Mouse (Mus musculus) hindbrain, embryonic 14.5 days (tissue): ENCODE data around the gene Myt1l. TPM values are rescaled to one million over a fixed set of nuclear protein-coding genes. Genes with fewer than 3 reads are reported as not detected.

Experiments used
- ATAC-seq: fragments of 200-750 bp; cut with Nextera tagmentation; 2 replicates; pipeline ENCODE4 v1.8.0; 2017; ENCODE audit warnings: moderate number of reproducible peaks, mild to moderate bottlenecking, moderate TSS enrichment, moderate library complexity; ENCODE audit not compliant: low FRiP score
- DNase-seq: peaks from one replicate; pipeline ENCODE4 v3.0.0-alpha.2; 2015; ENCODE audit warnings: low spot score
- H3K27ac ChIP-seq: fragments of 300-500 bp; sonication (generic); 2 replicates; pipeline ENCODE4 v1.5.1; 2014; ENCODE audit warnings: mild to moderate bottlenecking, moderate library complexity
- H3K27me3 ChIP-seq: fragments of 300-500 bp; sonication (generic); 2 replicates; pipeline ENCODE4 v1.6.1; 2014; ENCODE audit warnings: mild to moderate bottlenecking, low read length, mixed read lengths; ENCODE audit not compliant: control insufficient read depth, insufficient read depth
- H3K36me3 ChIP-seq: fragments of 300-500 bp; sonication (generic); replicated peaks from 2 replicates; pipeline ENCODE4 v1.6.1; 2014; ENCODE audit not compliant: control insufficient read depth, insufficient read depth
- H3K4me1 ChIP-seq: fragments of 300-500 bp; sonication (generic); replicated peaks from 2 replicates; pipeline ENCODE4 v1.6.1; 2014; ENCODE audit warnings: antibody characterized with exemption, low read length, mixed read lengths; ENCODE audit not compliant: control insufficient read depth, insufficient read depth
- H3K4me2 ChIP-seq: fragments of 300-500 bp; sonication (generic); replicated peaks from 2 replicates; pipeline ENCODE4 v1.6.1; 2014; ENCODE audit warnings: mild to moderate bottlenecking, moderate library complexity
- H3K4me3 ChIP-seq: fragments of 300-500 bp; sonication (generic); replicated peaks from 2 replicates; pipeline ENCODE4 v1.5.1; 2014; ENCODE audit warnings: mild to moderate bottlenecking, low read length
- H3K9ac ChIP-seq: fragments of 300-500 bp; sonication (generic); 2 replicates; pipeline ENCODE4 v1.6.1; 2014
- H3K9me3 ChIP-seq: fragments of 300-500 bp; sonication (generic); 2 replicates; pipeline ENCODE4 v1.6.1; 2016; ENCODE audit warnings: low read length; ENCODE audit not compliant: control insufficient read depth
- WGBS: fragments of 180-500 bp; shearing (Covaris S2); extraction: QIAGEN DNeasy Blood & Tissue Kit; methylation state at CpG from one replicate; pipeline ENCODE4 v1.1.7; 2014; 5-methylcytosine and 5-hydroxymethylcytosine counted together
- polyA plus RNA-seq: library from polyadenylated mRNA; unstranded; fragments of >200 nt; fragmentation: Nextera tagmentation; extraction: Ambion mirVana; gene quantifications from 2 replicates; pipeline ENCODE4 v1.2.1, GENCODE M21; 2014

Myt1l gene
- polyA plus RNA-seq, 1 experiment from 2014 or later: 202 TPM

DNA sequence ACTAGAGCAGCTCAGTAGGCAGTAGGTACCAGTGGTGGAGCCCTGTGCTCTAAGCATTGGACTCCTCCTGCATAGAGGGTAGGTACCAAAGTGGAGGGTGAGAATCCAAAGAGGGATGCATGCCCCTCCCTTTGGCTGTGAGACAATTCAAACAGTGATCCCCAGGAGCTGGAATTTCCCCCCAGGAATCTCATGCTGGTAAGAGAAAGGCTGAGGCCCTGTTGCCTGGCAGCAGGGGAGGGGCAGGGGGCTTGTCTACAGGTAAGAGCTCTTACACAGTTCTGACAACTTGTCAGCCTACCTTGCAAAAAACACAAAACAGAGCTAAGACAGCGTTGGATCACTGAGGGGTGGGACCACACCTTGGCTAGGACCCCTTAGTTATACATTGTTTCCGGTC, 405.3 kb downstream of the Myt1l start:
- Histone ChIP-seq H3K9me3 (no peaks in the 10 kb centered on the region), H3K4me1 (peaks cover 6% of the 10 kb centered on the region), H3K9ac (no peak overlapping the region), H3K36me3 (no peaks in the 10 kb centered on the region), H3K4me2 (no peak overlapping the region), H3K27me3 (no peaks in the 10 kb centered on the region), H3K4me3 (no peak overlapping the region), H3K27ac (no peak overlapping the region)
- ATAC-seq (no peak), DNase-seq (no peak)
- WGBS: 63% methylated on average over 2 of the region's 2 CpGs

DNA sequence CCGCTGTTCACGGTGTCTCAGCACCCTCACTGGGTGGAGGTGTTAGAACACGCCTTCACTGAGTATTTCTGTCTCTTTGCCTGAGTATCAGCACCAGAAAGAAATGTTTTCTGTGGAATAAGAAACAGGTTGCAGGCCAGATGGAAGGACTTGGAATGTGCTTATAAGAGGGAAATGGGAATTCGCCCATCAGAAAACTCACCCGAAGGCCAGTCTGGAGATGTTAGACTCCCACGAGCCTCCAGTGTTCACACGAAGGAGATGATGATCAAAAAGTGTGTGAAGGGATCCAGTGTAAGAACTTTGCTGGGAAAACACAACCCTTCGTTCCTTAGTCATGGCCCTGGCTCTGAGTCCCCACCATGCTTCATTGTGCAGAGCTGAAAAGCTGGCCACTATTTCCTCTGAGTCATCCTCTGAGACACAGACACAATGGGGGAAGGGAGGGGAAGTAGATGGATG, 406.0 kb downstream of the Myt1l start:
- Histone ChIP-seq H3K9me3 (no peaks in the 10 kb centered on the region), H3K36me3 (no peaks in the 10 kb centered on the region), H3K27me3 (no peaks in the 10 kb centered on the region), H3K4me1 (peaks cover 10% of the 10 kb centered on the region), H3K4me2 (no peak overlapping the region), H3K27ac (no peak overlapping the region), H3K4me3 (no peak overlapping the region), H3K9ac (no peak overlapping the region)
- WGBS: 74% methylated on average over 8 of the region's 8 CpGs
- DNase-seq (no peak), ATAC-seq (no peak)

DNA sequence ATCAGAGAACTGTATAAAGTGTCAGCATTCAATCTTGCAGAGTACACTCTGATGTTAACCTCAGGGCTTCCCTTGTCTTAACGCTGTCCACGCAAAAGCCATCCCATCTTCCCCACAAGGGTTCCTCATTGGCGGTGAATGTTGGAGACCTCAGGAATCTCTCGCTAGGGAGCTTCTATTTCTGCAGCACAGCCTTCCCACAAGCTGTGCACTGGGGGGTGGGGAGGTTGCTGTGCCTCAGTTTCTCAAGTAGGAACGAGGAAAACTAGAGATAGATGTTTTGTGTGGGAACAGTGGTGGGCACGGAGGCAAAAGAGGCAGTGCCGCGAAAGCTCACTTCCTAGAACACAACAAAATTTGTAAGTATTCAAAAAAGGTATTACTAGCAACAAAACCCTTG, 409.1 kb downstream of the Myt1l start, which contains the start of gene Pxdn:
Pxdn (plus strand) TSS at position 301 of the 400 bp plus-strand sequence.
- H3K27me3 ChIP-seq: no peaks in the 10 kb centered on the region
- ATAC-seq: no peak
- H3K4me1 ChIP-seq: peaks cover 34% of the 10 kb centered on the region
- peak within 1 kb of the TSS; percentile 74 for H3K4me2 ChIP-seq
- DNase-seq: no peak
- H3K4me3 ChIP-seq: peak within 1 kb of the TSS; percentile 84
- peak within 1 kb of the TSS; percentile 94 for H3K9ac ChIP-seq
- H3K9me3 ChIP-seq: no peaks in the 10 kb centered on the region
- no peaks in the 10 kb centered on the region for H3K36me3 ChIP-seq
- WGBS: 26% methylated on average over 8 of the region's 8 CpGs
- peak within 1 kb of the TSS; percentile 90 for H3K27ac ChIP-seq

DNA sequence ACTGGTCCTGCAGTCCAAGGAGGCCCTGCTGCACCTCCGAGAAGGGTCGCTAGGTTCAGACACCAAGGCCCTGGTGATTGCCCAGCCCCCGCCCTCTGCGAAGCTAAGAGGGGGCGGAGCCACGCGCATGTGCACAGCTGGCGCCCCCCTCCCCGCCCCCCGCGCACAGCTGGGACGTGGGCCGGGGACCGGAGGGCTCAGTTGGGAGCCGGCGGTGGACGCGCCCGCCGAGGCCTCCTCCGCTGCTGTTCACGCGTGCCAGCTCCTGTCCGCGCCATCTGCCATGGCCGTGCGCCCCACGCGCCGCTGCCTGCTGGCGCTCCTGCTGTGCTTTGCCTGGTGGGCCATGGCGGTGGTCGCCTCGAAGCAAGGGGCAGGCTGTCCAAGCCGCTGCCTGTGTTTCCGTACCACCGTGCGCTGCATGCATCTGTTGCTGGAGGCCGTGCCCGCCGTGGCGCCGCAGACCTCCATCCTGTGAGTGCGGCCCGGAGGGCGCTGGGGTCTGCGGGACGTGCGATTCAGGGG, 409.7 kb downstream of the Myt1l start:
- Histone ChIP-seq H3K4me1 (peaks cover 34% of the 10 kb centered on the region), H3K9me3 (no peaks in the 10 kb centered on the region), H3K4me3 (peak overlapping the region; percentile 84), H3K9ac (peak overlapping the region; percentile 94), H3K4me2 (peak overlapping the region; percentile 74), H3K36me3 (no peaks in the 10 kb centered on the region), H3K27me3 (no peaks in the 10 kb centered on the region), H3K27ac (peak overlapping the region; percentile 90)
- WGBS: under 1% methylated on average over 42 of the region's 49 CpGs
- DNase-seq (peak; percentile 77), ATAC-seq (peak; percentile 88)

DNA sequence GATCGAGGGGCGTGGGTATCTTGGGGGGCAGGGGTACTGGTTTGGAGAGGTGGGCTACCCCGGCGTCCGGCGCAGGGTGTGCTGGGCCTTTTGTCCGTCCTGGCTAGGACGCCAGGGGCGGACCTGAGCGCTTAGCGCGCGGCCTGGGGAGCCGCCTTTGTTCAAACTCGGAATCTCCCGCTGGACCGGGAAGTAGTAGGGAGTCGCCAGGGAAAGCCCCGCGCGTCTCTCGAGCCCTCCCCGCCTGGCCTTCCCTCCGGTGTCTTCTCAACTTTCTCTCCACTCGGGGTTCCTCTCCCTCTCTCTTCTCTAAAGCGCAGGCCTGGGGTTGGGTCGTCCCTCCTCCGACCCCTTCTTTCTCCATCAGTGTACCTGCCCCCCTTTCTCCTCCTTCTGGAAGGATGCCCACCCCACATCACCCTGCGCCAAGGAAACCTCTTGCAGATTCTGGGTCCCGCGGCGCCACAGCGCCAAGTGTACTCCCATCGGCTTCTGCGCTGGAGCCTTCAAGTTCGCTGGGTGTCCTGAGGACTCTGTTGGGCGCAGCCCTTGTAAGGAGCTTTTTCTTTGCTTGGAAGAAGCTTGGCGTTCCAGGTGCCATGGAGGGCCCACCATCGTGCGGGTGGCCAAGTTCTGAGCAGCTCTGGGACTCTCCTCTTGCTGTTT, 410.3 kb downstream of the Myt1l start:
- Histone ChIP-seq H3K4me2 (peak overlapping the region; percentile 74), H3K9me3 (no peaks in the 10 kb centered on the region), H3K4me3 (peak overlapping the region; percentile 84), H3K9ac (peak overlapping the region; percentile 94), H3K4me1 (peaks cover 34% of the 10 kb centered on the region), H3K36me3 (no peaks in the 10 kb centered on the region), H3K27ac (peak overlapping the region; percentile 90), H3K27me3 (no peaks in the 10 kb centered on the region)
- WGBS: 0% methylated on average over 34 of the region's 40 CpGs
- DNase-seq: peak; percentile 54
- ATAC-seq: peak; percentile 73

DNA sequence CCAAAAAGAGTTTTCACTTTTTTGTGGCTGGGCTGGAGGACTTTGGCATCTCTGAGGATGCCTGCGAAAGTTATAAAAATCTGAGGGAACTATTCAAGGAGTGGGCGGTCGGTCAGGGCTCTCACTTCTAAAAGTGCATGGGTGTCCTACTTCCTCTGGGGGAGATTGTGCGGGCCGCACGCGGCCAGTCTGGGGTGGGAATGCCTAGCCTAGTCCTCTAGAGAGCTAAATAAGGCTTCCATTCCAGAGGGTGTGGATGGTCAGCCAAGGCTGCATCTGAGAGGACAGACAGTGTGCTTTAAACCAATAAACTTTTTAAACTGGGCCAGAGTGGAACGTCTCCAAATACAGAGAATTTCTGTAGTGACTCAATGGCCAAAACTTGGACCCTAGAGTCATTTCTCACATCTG, 411.1 kb downstream of the Myt1l start:
- H3K4me3 ChIP-seq: peak overlapping the region; percentile 84
- DNase-seq: no peak
- ATAC-seq: no peak
- peak overlapping the region; percentile 94 for H3K9ac ChIP-seq
- no peaks in the 10 kb centered on the region for H3K9me3 ChIP-seq
- no peaks in the 10 kb centered on the region for H3K36me3 ChIP-seq
- peaks cover 34% of the 10 kb centered on the region for H3K4me1 ChIP-seq
- H3K4me2 ChIP-seq: peak overlapping the region; percentile 74
- H3K27me3 ChIP-seq: no peaks in the 10 kb centered on the region
- WGBS: 10% methylated on average over 8 of the region's 8 CpGs
- H3K27ac ChIP-seq: 0 out of 2 replicates have a peak overlapping the region, but pooled peaks have one; percentile 90

DNA sequence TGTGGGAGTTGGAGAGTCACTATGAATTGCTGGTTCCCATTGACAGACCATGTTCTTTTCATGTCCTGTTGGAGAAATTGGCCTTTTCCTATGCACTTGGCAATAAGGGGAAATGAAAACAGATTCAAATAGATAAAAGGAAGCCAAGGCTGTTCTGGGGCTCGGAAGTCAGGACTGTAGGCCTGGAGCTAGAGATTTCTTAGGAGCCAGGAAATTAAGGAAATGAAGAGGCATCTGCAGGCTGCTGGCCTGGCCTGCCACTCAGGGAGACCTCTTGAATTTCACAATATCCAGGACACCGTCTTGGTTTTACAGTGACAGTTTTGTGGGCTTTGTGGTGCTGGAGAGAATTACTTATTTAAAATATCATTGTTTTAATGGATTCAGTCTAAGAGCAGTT, 414.3 kb downstream of the Myt1l start:
- Histone ChIP-seq H3K4me3 (no peak overlapping the region), H3K36me3 (no peaks in the 10 kb centered on the region), H3K4me1 (peaks cover 36% of the 10 kb centered on the region), H3K9me3 (no peaks in the 10 kb centered on the region), H3K27ac (no peak overlapping the region), H3K9ac (no peak overlapping the region), H3K27me3 (no peaks in the 10 kb centered on the region), H3K4me2 (no peak overlapping the region)
- ATAC-seq (no peak), DNase-seq (no peak)
- 95% methylated on average over 2 of the region's 2 CpGs for WGBS

DNA sequence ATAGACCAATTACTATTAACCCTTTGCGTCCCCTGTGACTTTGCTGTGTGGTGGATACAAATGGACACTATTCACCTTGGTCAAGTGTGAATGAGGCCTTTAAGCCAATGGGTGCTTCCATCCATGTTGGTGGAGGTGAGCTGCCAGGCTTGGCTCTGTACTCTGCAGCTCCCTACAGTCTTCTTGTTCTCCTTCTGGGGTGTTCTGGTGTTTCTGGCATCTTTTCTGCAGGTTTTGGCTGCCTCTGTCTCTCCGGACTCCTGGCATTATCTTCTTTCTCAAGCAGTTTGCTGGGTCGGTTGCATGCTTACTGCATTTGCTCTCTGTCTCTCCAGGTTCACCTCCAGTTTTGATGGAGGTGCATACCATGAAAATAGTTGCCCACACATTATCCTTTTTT, 416.5 kb downstream of the Myt1l start:
- no peak for DNase-seq
- H3K4me2 ChIP-seq: no peak overlapping the region
- H3K27ac ChIP-seq: no peak overlapping the region
- H3K9ac ChIP-seq: no peak overlapping the region
- H3K4me1 ChIP-seq: peaks cover 24% of the 10 kb centered on the region
- no peaks in the 10 kb centered on the region; the same call in 1 of the 2 replicates for H3K36me3 ChIP-seq
- no peaks in the 10 kb centered on the region for H3K27me3 ChIP-seq
- no peak overlapping the region for H3K4me3 ChIP-seq
- no peaks in the 10 kb centered on the region for H3K9me3 ChIP-seq
- WGBS: 92% methylated on average over 3 of the region's 3 CpGs
- ATAC-seq: no peak

DNA sequence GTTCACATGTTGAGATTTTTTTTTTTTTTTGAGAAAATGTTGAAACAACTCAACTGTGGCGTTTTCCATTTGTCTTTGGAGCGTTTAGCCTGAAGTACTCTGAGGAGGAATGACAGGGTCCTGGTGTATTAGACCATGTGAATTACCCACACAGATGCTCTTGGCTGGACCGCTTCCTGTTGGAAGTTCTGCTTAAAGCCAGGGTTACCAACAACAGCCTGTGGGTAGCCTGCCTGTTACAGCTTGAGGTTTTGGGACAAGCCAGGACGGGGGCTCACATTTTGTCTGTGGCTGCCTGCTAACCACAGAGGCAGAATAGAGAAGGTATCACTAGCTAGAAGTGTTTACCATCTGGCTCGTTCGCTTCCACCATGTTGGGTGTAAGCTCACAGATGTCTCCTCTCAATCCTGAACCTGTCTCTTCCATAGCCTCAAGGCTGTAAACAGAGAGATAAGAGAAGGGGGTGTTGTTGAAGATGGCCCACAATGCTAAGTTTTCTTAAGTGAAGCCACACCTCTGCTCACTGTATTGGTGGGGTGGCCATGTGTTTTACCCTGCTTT, 417.1 kb downstream of the Myt1l start:
- H3K27ac ChIP-seq: no peak overlapping the region
- no peak overlapping the region for H3K9ac ChIP-seq
- H3K27me3 ChIP-seq: no peaks in the 10 kb centered on the region
- WGBS: 85% methylated on average over 6 of the region's 6 CpGs
- H3K4me3 ChIP-seq: no peak overlapping the region
- no peak overlapping the region for H3K4me2 ChIP-seq
- no peaks in the 10 kb centered on the region; the same call in 1 of the 2 replicates for H3K36me3 ChIP-seq
- ATAC-seq (no peak), DNase-seq (no peak)
- H3K4me1 ChIP-seq: peaks cover 18% of the 10 kb centered on the region
- H3K9me3 ChIP-seq: no peaks in the 10 kb centered on the region
